Mouse (Mus musculus) lung, adult 10 weeks (tissue): ENCODE measurements around the gene Tas2r130. TPM values are rescaled to one million over a fixed set of nuclear protein-coding genes. Genes with fewer than 3 reads are reported as not detected.

Experiments
- polyA plus RNA-seq: library from polyadenylated mRNA; stranded (reverse); fragments of 350-450 nt; fragmentation: Illumina TruSeq; extraction: RNeasy Lipid Tissue Mini Kit (QIAGEN cat#74804); gene quantifications from one replicate; pipeline ENCODE4 v1.2.3, GENCODE M21; 2014; ENCODE audit warnings: low read depth, low replicate concordance; ENCODE audit not compliant: insufficient read depth

Tas2r130 gene
- polyA plus RNA-seq = not detected

DNA sequence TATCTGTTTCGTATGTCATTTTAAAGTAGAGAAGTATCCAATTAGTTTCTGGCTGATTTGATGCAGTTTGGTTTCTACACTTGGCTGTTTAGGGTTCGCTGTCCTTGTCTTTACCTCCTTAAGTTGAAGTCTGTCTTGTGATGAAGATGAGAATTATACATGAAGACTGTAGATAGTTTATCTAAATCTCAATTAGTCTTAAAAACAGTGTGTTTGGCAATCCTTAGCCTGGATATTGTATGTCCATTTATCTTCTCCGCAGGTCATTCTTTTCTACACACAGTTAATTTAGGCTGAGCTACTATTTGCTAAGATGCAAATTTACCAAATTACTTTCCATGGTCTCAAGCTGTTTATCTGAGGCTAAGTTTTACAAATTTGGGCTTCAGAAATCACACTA, at the start of gene Tas2r130:
Tas2r130 (minus strand) TSS at position 101 of the 400 bp plus-strand sequence.

GRCm38 (mm10) chr6:131678786-131679185, 48.1 kb upstream of the Tas2r130 start, which contains the start of gene Tas2r106:
Gene Tas2r106, minus strand, starts transcription at chr6:131678886.

DNA sequence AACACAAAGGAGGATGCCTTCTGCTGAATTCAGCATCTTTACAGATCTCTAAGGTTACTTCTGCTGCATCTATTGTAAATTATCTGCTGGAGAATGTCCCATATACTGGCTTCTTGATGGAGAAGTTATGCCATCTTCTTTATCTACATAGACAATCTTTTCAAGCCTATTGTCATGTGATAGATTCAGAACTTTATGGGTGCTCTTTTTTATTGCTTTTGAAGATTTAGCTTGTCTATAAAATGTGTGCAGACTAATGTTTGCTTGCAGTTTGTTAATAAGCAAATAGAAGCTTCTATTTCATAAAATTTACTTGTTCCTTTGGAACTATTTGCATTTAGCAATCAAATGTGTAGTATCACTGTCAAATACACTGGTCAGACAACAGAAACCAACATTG, 29.3 kb upstream of the Tas2r130 start, which contains the start of gene Tas2r107:
Tas2r107 (minus strand) TSS at position 101 of the 400 bp plus-strand sequence.

Other genes starting within 250 kb of the Tas2r130 start
- 89.4 TPM for gene Ybx3, start 242.4 kb downstream of the Tas2r130 start, polyA plus RNA-seq
- gene 5430401F13Rik, start 144.5 kb downstream of the Tas2r130 start, polyA plus RNA-seq = not detected
- gene Gm6619, start 144.5 kb downstream of the Tas2r130 start, polyA plus RNA-seq = not detected
- not detected for gene Tas2r107, start 29.2 kb upstream of the Tas2r130 start, polyA plus RNA-seq
- gene Tas2r106, start 48.0 kb upstream of the Tas2r130 start, polyA plus RNA-seq = not detected
- gene Tas2r104, start 54.8 kb upstream of the Tas2r130 start, polyA plus RNA-seq = not detected
- gene Tas2r105, start 56.6 kb upstream of the Tas2r130 start, polyA plus RNA-seq = not detected
- gene Tas2r114, start 59.2 kb upstream of the Tas2r130 start, polyA plus RNA-seq = not detected